Mouse (Mus musculus) liver, postnatal 0 days (tissue): ENCODE data around the gene Dpy30. TPM values are rescaled to one million over a fixed set of nuclear protein-coding genes. Genes with fewer than 3 reads are reported as not detected.

Source experiments
- ATAC-seq: fragments of 200-750 bp; cut with Nextera tagmentation; 2 replicates; pipeline ENCODE4 v1.8.0; 2017; ENCODE audit warnings: mild to moderate bottlenecking, moderate library complexity
- DNase-seq: peaks from one replicate; pipeline ENCODE4 v3.0.0-alpha.2; 2016
- H3K27ac ChIP-seq: fragments of 300-500 bp; sonication (generic); 2 replicates; pipeline ENCODE4 v1.5.1; 2014; ENCODE audit warnings: antibody characterized with exemption, moderate library complexity, mild to moderate bottlenecking, low read depth
- H3K27me3 ChIP-seq: fragments of 300-500 bp; sonication (generic); 2 replicates; pipeline ENCODE4 v1.6.1; 2014; ENCODE audit warnings: low read length, control low read depth, mixed read lengths; ENCODE audit not compliant: insufficient read depth
- H3K36me3 ChIP-seq: fragments of 300-500 bp; sonication (generic); replicated peaks from 2 replicates; pipeline ENCODE4 v1.6.1; 2014; ENCODE audit warnings: mild to moderate bottlenecking, control low read depth, low read length, moderate library complexity, mixed read lengths; ENCODE audit not compliant: insufficient read depth
- H3K4me1 ChIP-seq: fragments of 300-500 bp; sonication (generic); 2 replicates; pipeline ENCODE4 v1.6.1; 2014; ENCODE audit warnings: antibody characterized with exemption, mild to moderate bottlenecking, control low read depth; ENCODE audit not compliant: insufficient read depth
- H3K4me2 ChIP-seq: fragments of 300-500 bp; sonication (generic); 2 replicates; pipeline ENCODE4 v1.6.1; 2014; ENCODE audit warnings: low read depth, mild to moderate bottlenecking, low read length, moderate library complexity, mixed read lengths
- H3K4me3 ChIP-seq: fragments of 300-500 bp; sonication (generic); 2 replicates; pipeline ENCODE4 v1.5.1; 2014; ENCODE audit warnings: low read depth, low read length
- H3K9ac ChIP-seq: fragments of 300-500 bp; sonication (generic); replicated peaks from 2 replicates; pipeline ENCODE4 v1.6.1; 2014; ENCODE audit warnings: mild to moderate bottlenecking, moderate library complexity
- H3K9me3 ChIP-seq: fragments of 300-500 bp; sonication (generic); 2 replicates; pipeline ENCODE4 v1.6.1; 2016; ENCODE audit warnings: mild to moderate bottlenecking, control low read depth, low read length, mixed read lengths
- CTCF ChIP-seq: sonication (generic); IDR thresholded peaks from 2 replicates; pipeline ENCODE4 v1.5.1; 2016; ENCODE audit warnings: antibody characterized with exemption, low read depth
- EP300 ChIP-seq: IDR thresholded peaks from 2 replicates; pipeline ENCODE4 v1.6.1; 2016; ENCODE audit warnings: antibody characterized with exemption, low read depth, mild to moderate bottlenecking
- WGBS: fragments of 180-500 bp; shearing (Covaris S2); extraction: QIAGEN DNeasy Blood & Tissue Kit; methylation state at CpG from one replicate; pipeline ENCODE4 v1.1.7; 2014; ENCODE audit not compliant: insufficient replicate concordance; 5-methylcytosine and 5-hydroxymethylcytosine counted together
- polyA plus RNA-seq: library from polyadenylated mRNA; unstranded; fragments of >200 nt; fragmentation: Nextera tagmentation; extraction: Ambion mirVana; gene quantifications from 2 replicates; pipeline ENCODE4 v1.2.1, GENCODE M21; 2015

Gene Dpy30
- polyA plus RNA-seq, 1 experiment from 2014 or later: 96.3 TPM

GRCm38 (mm10) chr17:74295026-74295970 is 28.4 kb downstream of the Dpy30 start, which contains the start of gene Memo1:
TSS of gene Memo1 (minus strand) at chr17:74295521.
- peaks cover 6% of the 10 kb centered on the region for H3K36me3 ChIP-seq
- no peaks in the 10 kb centered on the region for H3K27me3 ChIP-seq
- H3K9me3 ChIP-seq: no peaks in the 10 kb centered on the region
- ATAC-seq: peak; percentile 87
- peak within 1 kb of the TSS; percentile 99 for H3K27ac ChIP-seq
- no peak for TF ChIP-seq CTCF
- 0% methylated on average over 38 of the region's 110 CpGs for WGBS
- H3K4me1 ChIP-seq: peaks cover 23% of the 10 kb centered on the region
- peak within 1 kb of the TSS; percentile 96 for H3K9ac ChIP-seq
- H3K4me2 ChIP-seq: peak within 1 kb of the TSS; percentile 96
- peak within 1 kb of the TSS; percentile 97 for H3K4me3 ChIP-seq
- DNase-seq: peak; percentile 87

GRCm38 (mm10) chr17:74294426-74295025 is 29.2 kb downstream of the Dpy30 start:
- H3K36me3 ChIP-seq: peaks cover 6% of the 10 kb centered on the region
- 2% methylated on average over 32 of the region's 80 CpGs for WGBS
- H3K9ac ChIP-seq: peak overlapping the region; percentile 96
- H3K9me3 ChIP-seq: no peaks in the 10 kb centered on the region
- peak overlapping the region; percentile 97 for H3K4me3 ChIP-seq
- H3K4me2 ChIP-seq: peak overlapping the region; percentile 95
- TF ChIP-seq EP300 (no peak), CTCF (no peak)
- peaks cover 27% of the 10 kb centered on the region for H3K4me1 ChIP-seq
- DNase-seq: peak; percentile 92
- H3K27me3 ChIP-seq: no peaks in the 10 kb centered on the region
- peak; percentile 87 for ATAC-seq
- H3K27ac ChIP-seq: peak overlapping the region; percentile 99

DNA sequence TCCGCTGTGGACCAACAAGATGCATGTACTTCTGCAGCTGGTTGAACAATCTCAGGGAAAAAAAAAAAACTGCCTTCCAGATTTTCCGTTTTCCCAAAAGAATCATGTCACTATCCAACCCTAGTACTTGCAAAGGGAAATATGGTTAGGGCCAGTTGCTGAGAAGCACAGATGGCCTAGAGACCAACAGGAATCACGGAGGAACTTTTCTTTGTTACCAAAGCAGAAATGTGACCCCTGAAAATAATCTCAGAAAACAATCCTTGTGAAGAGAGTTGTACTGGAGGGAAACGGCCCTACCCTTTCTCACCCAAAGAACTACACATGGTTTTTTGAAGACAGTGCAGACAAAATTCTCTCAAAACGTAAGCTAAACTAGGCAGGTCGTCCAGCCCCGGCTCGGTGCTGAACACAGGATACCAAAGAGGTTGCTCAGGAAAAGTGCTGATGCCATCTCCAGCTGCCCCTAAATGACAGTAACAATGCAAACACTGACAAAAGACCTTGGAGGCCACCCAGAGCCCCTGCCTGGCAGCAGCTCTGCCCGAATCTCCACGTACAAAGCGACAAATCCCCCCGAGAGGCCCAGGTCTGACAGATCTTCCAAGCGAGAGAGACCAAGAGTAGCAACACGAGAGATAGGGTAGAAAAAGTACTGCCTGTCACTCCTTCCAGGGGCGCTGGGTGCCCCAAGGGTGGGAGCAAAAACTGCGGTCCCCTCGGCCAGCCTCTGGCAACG is 29.9 kb downstream of the Dpy30 start:
- DNase-seq: no peak

GRCm38 (mm10) chr17:74291640-74292361 is 31.9 kb downstream of the Dpy30 start:
- Histone ChIP-seq H3K4me2 (peak overlapping the region; percentile 95), H3K36me3 (peaks cover 12% of the 10 kb centered on the region), H3K4me1 (peaks cover 27% of the 10 kb centered on the region), H3K4me3 (peak overlapping the region; percentile 97), H3K27ac (peak overlapping the region; percentile 52; the same call in 1 of the 2 replicates), H3K27me3 (no peaks in the 10 kb centered on the region), H3K9me3 (no peaks in the 10 kb centered on the region), H3K9ac (peak overlapping the region; percentile 41)
- ATAC-seq (no peak), DNase-seq (no peak)
- TF ChIP-seq EP300 (peak; percentile 39; the same call in 1 of the 2 replicates), CTCF (no peak)
- 53% methylated on average over 4 of the region's 4 CpGs for WGBS

More for the DNA sequence above, 29.9 kb downstream of the Dpy30 start:
- Histone ChIP-seq H3K9me3 (no peaks in the 10 kb centered on the region), H3K27me3 (no peaks in the 10 kb centered on the region), H3K27ac (peak overlapping the region; percentile 99), H3K36me3 (peaks cover 6% of the 10 kb centered on the region), H3K9ac (peak overlapping the region; percentile 96), H3K4me3 (peak overlapping the region; percentile 97), H3K4me1 (peaks cover 27% of the 10 kb centered on the region), H3K4me2 (peak overlapping the region; percentile 95)
- no peak for ATAC-seq
- TF ChIP-seq EP300: no peak
- TF ChIP-seq CTCF: no peak
- 1% methylated on average over 17 of the region's 18 CpGs for WGBS

DNA sequence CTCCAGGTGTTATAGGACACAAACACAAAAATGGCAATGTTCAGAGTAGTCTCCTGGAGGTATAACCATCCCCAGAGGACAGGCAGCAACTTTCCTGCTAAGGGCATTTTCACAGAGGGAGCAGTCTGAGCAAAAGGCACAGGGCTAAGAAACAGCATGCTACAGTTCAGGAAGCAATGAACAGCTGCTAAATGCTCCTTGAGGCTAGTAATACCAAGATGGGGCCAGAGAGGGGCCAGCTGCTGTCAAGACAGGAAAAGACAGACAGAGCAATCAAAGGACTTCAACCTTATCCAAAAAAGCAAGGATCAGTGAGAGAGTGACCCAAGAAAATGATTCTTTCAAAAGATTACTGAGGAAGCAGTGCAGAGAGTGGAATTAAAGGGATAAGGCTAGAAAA is 32.9 kb downstream of the Dpy30 start:
- H3K9me3 ChIP-seq: no peaks in the 10 kb centered on the region
- peak overlapping the region; percentile 11 for H3K4me3 ChIP-seq
- peak overlapping the region; percentile 37; the same call in 1 of the 2 replicates for H3K27ac ChIP-seq
- peaks cover 27% of the 10 kb centered on the region for H3K4me1 ChIP-seq
- H3K27me3 ChIP-seq: no peaks in the 10 kb centered on the region
- TF ChIP-seq CTCF: no peak
- TF ChIP-seq EP300: no peak
- peaks cover 12% of the 10 kb centered on the region for H3K36me3 ChIP-seq
- DNase-seq: no peak
- H3K9ac ChIP-seq: no peak overlapping the region; the same call in 1 of the 2 replicates
- no peak for ATAC-seq
- peak overlapping the region; percentile 95 for H3K4me2 ChIP-seq
